Comparison of ENCODE assay signal across 15 mouse cellular contexts in the genomic region with DNA sequence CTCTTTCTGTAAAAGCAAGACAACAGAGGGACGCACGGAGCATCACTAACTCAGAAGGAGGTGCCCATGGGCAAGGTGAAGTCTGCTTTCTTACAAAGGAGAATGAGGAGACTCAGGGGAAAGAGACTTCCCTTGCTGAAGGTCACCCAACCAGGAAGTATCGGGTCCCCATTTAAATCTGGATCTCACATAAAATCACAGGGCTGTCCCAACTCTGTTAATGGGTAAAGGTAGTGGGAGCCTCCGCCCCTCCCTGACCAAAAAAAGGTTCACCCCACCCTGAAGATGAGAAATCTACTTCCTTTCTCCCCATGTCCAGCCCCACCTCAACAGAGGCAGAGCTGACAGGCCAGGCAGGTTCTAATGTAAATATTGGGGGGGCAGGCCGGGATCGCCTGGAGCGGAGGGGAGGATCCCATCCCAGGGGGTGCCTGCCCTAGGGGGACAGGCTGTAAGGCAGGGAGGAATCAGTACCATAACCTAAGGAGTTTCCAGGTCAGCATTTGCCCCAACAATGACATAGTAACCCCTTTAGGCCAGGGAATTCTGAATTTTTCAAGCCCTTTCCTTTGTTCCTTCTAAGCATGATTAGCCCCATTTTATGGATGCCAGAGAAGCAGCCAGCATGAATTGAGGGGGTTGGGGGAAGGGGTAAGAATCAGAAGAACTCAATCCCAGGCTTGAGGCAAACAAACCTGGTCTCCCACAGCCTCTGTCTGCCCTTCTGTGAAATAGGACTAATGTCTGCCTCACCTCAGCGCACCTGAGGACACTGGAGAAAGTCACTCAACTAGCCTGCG. TPM values are rescaled to one million over a fixed set of nuclear protein-coding genes. Genes with fewer than 3 reads are reported as not detected.
DNase-seq lines count a peak whose midpoint lies in the region; ATAC-seq and TF ChIP-seq lines count a peak whose summit lies in the region.
"Had no signal": no experiment of that assay in that cellular context is flagged by ENCODE, and none has a peak within 500 bp of the region (broad histone marks: within the 10 kb centered on the region; RNA-seq: fewer than 3 reads in every experiment).

No protein-coding gene starts in this region.

- H3K4me1 ChIP-seq in kidney, postnatal 0 days (replicated peaks; ENCODE audit: insufficient read depth, low read length) = peaks cover 15% of the 10 kb centered on the region; the same call in 1 of the 2 replicates
- H3K4me1 ChIP-seq in ES-Bruce4 (ENCODE audit: control insufficient read depth, insufficient read depth, low read length) = peaks cover 17% of the 10 kb centered on the region
- H3K4me1 ChIP-seq in small intestine, adult 2 months (ENCODE audit: control insufficient read depth, insufficient read depth, insufficient read length, low read length) = peaks cover 65% of the 10 kb centered on the region

- H3K4me2 ChIP-seq in kidney, postnatal 0 days (ENCODE audit: low read length) = no peak overlapping the region
- H3K4me2 ChIP-seq: neural tube, embryonic 13.5 days had no signal

- 0 out of 2 replicates have a peak overlapping the region, but pooled peaks have one; percentile 18 for H3K9ac ChIP-seq in kidney, postnatal 0 days (ENCODE audit: low read depth, low read length)
- H3K9ac ChIP-seq in ES-Bruce4 (ENCODE audit: low read depth, poor library complexity, severe bottlenecking) = peak overlapping the region; percentile 34
- H3K9ac ChIP-seq: liver, embryonic 15.5 days; neural tube, embryonic 13.5 days had no signal

- peak overlapping the region; percentile 72 for H3K27ac ChIP-seq in kidney, postnatal 0 days
- H3K27ac ChIP-seq in ES-Bruce4 (ENCODE audit: insufficient read depth, low read length) = peak overlapping the region; percentile 94
- H3K27ac ChIP-seq in small intestine, adult 2 months (ENCODE audit: insufficient read depth, low read depth, low read length) = peak overlapping the region; percentile 95
- H3K27ac ChIP-seq: neural tube, embryonic 13.5 days had no signal

- no peak for TF ChIP-seq POLR2A in ES-Bruce4 (IDR thresholded peaks at IDR 0.05; ENCODE audit: insufficient read depth, low read length)
- no peak for TF ChIP-seq POLR2A in small intestine, adult 2 months (IDR thresholded peaks at IDR 0.05; ENCODE audit: low read depth, low read length)

- no peaks in the 10 kb centered on the region for H3K27me3 ChIP-seq in kidney, postnatal 0 days (ENCODE audit: insufficient read depth, low read length)
- H3K27me3 ChIP-seq in ES-Bruce4 (ENCODE audit: control insufficient read depth, insufficient read depth, low read length, poor library complexity, severe bottlenecking) = no peaks in the 10 kb centered on the region
- H3K27me3 ChIP-seq in small intestine, adult 2 months (ENCODE audit: control insufficient read depth, insufficient read depth, low read length) = no peaks in the 10 kb centered on the region
- H3K27me3 ChIP-seq: neural tube, embryonic 13.5 days had no signal

- no peak for ATAC-seq in kidney, postnatal 0 days (replicated peaks; ENCODE audit: low FRiP score, low read depth)
- ATAC-seq: hindbrain, embryonic 16.5 days had no signal

- H3K36me3 ChIP-seq in kidney, postnatal 0 days (ENCODE audit: insufficient read depth, low read length) = no peaks in the 10 kb centered on the region
- H3K36me3 ChIP-seq in ES-Bruce4 (ENCODE audit: control insufficient read depth, insufficient read depth, low read length, poor library complexity, severe bottlenecking) = no peaks in the 10 kb centered on the region
- H3K36me3 ChIP-seq in small intestine, adult 2 months (ENCODE audit: control insufficient read depth, insufficient read depth, low read length) = peaks cover 3% of the 10 kb centered on the region
- H3K36me3 ChIP-seq: liver, embryonic 15.5 days; neural tube, embryonic 13.5 days had no signal

- H3K4me3 ChIP-seq in kidney, postnatal 0 days (replicated peaks; ENCODE audit: low read depth, low read length) = no peak overlapping the region
- H3K4me3 ChIP-seq in ES-Bruce4 (ENCODE audit: low read depth, low read length) = peak overlapping the region; percentile 47
- peak overlapping the region; percentile 36 for H3K4me3 ChIP-seq in small intestine, adult 2 months (ENCODE audit: low read depth, low read length)
- H3K4me3 ChIP-seq: liver, embryonic 15.5 days; neural tube, embryonic 13.5 days had no signal

- 61% methylated on average over 9 of the region's 9 CpGs for WGBS in kidney, postnatal 0 days
- 46% methylated on average over 9 of the region's 9 CpGs for WGBS in small intestine, adult 2 months

- DNase-seq in kidney, postnatal 0 days (ENCODE audit: low spot score) = no peak
- DNase-seq in kidney, adult 8-10 months = no peak
- peak; percentile 60 for DNase-seq in Muller cell, postnatal 12 days (ENCODE audit: inconsistent ontology term)
- DNase-seq in right cerebral cortex, postnatal 4 days = no peak
- DNase-seq in right cerebral cortex, adult 18-20 months = no peak
- DNase-seq: gastrocnemius, postnatal 14 days; heart, postnatal 10 days; layer of hippocampus, postnatal 36 days; left cerebral cortex, postnatal 4 days; thymus, postnatal 36 days had no signal

- TF ChIP-seq CTCF in kidney, postnatal 0 days (IDR thresholded peaks at IDR 0.05; ENCODE audit: low read depth) = no peak
- no peak for TF ChIP-seq CTCF in ES-Bruce4 (IDR thresholded peaks at IDR 0.05; ENCODE audit: low read depth, low read length)
- TF ChIP-seq CTCF in small intestine, adult 2 months (IDR thresholded peaks at IDR 0.05; ENCODE audit: extremely low read depth, insufficient read length, insufficient replicate concordance, low read depth, low read length) = no peak

- peak; percentile 91 for TF ChIP-seq EP300 in ES-Bruce4 (IDR thresholded peaks at IDR 0.05; ENCODE audit: insufficient read depth, low read depth, low read length)

- no peaks in the 10 kb centered on the region for H3K9me3 ChIP-seq in kidney, postnatal 0 days (replicated peaks; ENCODE audit: low read length)
- no peaks in the 10 kb centered on the region for H3K9me3 ChIP-seq in ES-Bruce4 (replicated peaks; ENCODE audit: control insufficient read depth, insufficient read depth, low read length, poor library complexity, severe bottlenecking)
- H3K9me3 ChIP-seq: liver, embryonic 15.5 days; neural tube, embryonic 13.5 days had no signal

RNA-seq across cellular contexts. Expression of a gene that starts 28.4 kb away (rescaled TPM):
- polyA plus RNA-seq in kidney, postnatal 0 days (2015; fragmentation: Nextera tagmentation; extraction: Ambion mirVana) = 9.8 and 11.3 TPM in 2 replicates
- polyA plus RNA-seq in ES-Bruce4 (2011; ENCODE audit: insufficient read depth, insufficient read length, low read depth, missing spikeins) = 50.2 and 55.1 TPM in 2 replicates
- polyA plus RNA-seq in small intestine, adult 2 months (2012; rRNA removed) = 102 and 267 TPM in 2 replicates

RNA-seq across cellular contexts. Expression of a gene that starts 43.2 kb away (rescaled TPM):
- polyA plus RNA-seq in kidney, postnatal 0 days (2015; fragmentation: Nextera tagmentation; extraction: Ambion mirVana) = 48.9 and 55.9 TPM in 2 replicates
- 90.6 and 99.8 TPM in 2 replicates for polyA plus RNA-seq in ES-Bruce4 (2011; ENCODE audit: insufficient read depth, insufficient read length, low read depth, missing spikeins)
- 5.5 and 7.8 TPM in 2 replicates for polyA plus RNA-seq in small intestine, adult 2 months (2012; rRNA removed)

RNA-seq across cellular contexts. Expression of a gene that starts 43.2 kb away (rescaled TPM):
- 14.5 and 15.6 TPM in 2 replicates for polyA plus RNA-seq in kidney, postnatal 0 days (2015; fragmentation: Nextera tagmentation; extraction: Ambion mirVana)
- polyA plus RNA-seq in ES-Bruce4 (2011; ENCODE audit: insufficient read depth, insufficient read length, low read depth, missing spikeins) = 80.0 and 83.5 TPM in 2 replicates
- polyA plus RNA-seq in small intestine, adult 2 months (2012; rRNA removed) = 2.3 and 6.4 TPM in 2 replicates

RNA-seq across cellular contexts. Expression of a gene that starts 54.7 kb away (rescaled TPM):
- 0.63 and 0.78 TPM in 2 replicates for polyA plus RNA-seq in kidney, postnatal 0 days (2015; fragmentation: Nextera tagmentation; extraction: Ambion mirVana)
- 0.87 and 0.90 TPM in 2 replicates for polyA plus RNA-seq in ES-Bruce4 (2011; ENCODE audit: insufficient read depth, insufficient read length, low read depth, missing spikeins)
- 0.34 and 0.37 TPM in 2 replicates for polyA plus RNA-seq in small intestine, adult 2 months (2012; rRNA removed)
